In the genomic region with DNA sequence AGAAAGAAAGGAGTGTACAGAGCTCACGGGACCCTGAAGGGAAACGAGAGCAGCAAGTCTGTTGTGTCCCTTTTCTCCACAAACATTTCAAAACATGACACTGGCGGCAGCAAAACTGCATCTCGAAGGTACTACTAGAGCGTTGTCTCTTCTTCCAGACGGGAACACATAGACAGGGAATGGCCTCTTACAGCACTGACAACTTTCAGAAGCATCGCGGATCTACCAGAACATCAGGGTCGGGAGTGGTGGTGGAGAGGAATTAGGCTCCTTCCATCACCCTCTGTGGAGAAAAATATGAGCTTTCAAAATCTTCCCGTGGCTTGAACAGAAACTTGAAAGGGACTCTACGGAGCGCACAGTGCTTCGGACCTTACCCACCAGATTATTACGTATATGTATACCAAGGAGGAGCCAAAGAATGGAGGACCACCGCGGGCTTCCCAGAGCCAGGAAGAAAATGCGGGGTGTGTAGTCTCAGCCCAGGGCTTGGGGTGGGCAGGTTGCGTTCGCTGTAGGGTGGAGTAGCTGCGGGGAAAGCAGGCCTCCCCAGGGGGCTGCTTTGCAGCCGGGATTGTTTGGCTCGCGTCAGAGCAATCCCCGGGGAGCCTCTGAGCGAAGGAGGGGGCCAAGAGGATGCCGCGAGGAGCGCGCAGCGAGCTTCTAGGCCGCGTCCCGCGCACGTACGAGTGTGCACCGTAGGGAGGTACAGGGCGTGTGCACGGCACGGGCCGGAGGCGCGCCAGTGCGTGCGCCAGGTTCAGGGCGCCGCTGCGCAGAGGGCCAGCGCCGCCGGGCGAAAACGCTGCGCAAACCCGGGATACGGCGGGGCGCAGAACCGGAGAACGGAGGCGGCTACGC, we compare ENCODE assay signal across 7 mouse cellular contexts. TPM values are rescaled to one million over a fixed set of nuclear protein-coding genes. Genes with fewer than 3 reads are reported as not detected.
A peak's percentile ranks its signal among the peaks of the same experiment; 100 is the strongest.
DNase-seq lines count a peak whose midpoint lies in the region; ATAC-seq and TF ChIP-seq lines count a peak whose summit lies in the region.

A gene (plus strand): TSS at position 799 of the 861 bp plus-strand sequence.

- WGBS in hindbrain, postnatal 0 days = under 1% methylated on average over 62 of the region's 62 CpGs

- peak within 1 kb of the TSS; percentile 98 for H3K9ac ChIP-seq in hindbrain, postnatal 0 days (replicated peaks; ENCODE audit: low read length)

- no peaks in the 10 kb centered on the region for H3K9me3 ChIP-seq in hindbrain, postnatal 0 days (ENCODE audit: low read length)

- peak within 1 kb of the TSS; percentile 87 for H3K4me2 ChIP-seq in hindbrain, postnatal 0 days (ENCODE audit: low read depth, low read length)

- ATAC-seq in hindbrain, postnatal 0 days = peak; percentile 89
- ATAC-seq in megakaryocyte-erythroid progenitor cell, adult 5-6 weeks (replicated peaks; ENCODE audit: low FRiP score, low TSS enrichment, poor library complexity, severe bottlenecking) = peak; percentile 43

- H3K27ac ChIP-seq in hindbrain, postnatal 0 days = peak within 1 kb of the TSS; percentile 99

- H3K4me1 ChIP-seq in hindbrain, postnatal 0 days (ENCODE audit: insufficient read depth, low read length) = peaks cover 19% of the 10 kb centered on the region

- no peak; the same call in 1 of the 2 replicates for TF ChIP-seq CTCF in hindbrain, postnatal 0 days (IDR thresholded peaks at IDR 0.05; ENCODE audit: low read depth)

- H3K27me3 ChIP-seq in hindbrain, postnatal 0 days (ENCODE audit: insufficient read depth, low read length) = no peaks in the 10 kb centered on the region

- DNase-seq in ZHBTc4 (ENCODE audit: low read depth, low spot score) = peak; percentile 92
- DNase-seq in cerebellum, postnatal 36 days = peak; percentile 57 to 86
- DNase-seq in gastrocnemius, adult 8-10 months (ENCODE audit: low spot score in 2 of 2) = peak; percentile 48 to 73
- peak; percentile 94 for DNase-seq in hindbrain, postnatal 0 days (ENCODE audit: low spot score)
- peak; percentile 87 to 91 for DNase-seq in left cerebral cortex, postnatal 14 days (ENCODE audit: low spot score in 2 of 2)
- DNase-seq in skeletal muscle tissue, adult 2 months (ENCODE audit: low read depth, low spot score) = peak; percentile 73

- H3K36me3 ChIP-seq in hindbrain, postnatal 0 days (ENCODE audit: insufficient read depth, low read length) = no peaks in the 10 kb centered on the region

- intact Hi-C loops in left cerebral cortex, postnatal 14 days (cut with DNase I) = loop anchor here (5.0 kb wide), 3 partner anchors 171 to 261 kb away; a partner anchor contains a TSS

- peak within 1 kb of the TSS; percentile 89 for H3K4me3 ChIP-seq in hindbrain, postnatal 0 days (ENCODE audit: low read length)

RNA-seq across cellular contexts. Expression of the gene that starts here (rescaled TPM):
- 10 to 100 TPM; 17.0 to 20.8 (median 18.6) TPM for total RNA-seq in gastrocnemius, adult 8-10 months (2022)
- total RNA-seq in hindbrain, postnatal 0 days (2014; rRNA removed) = 56.4 and 64.9 TPM in 2 replicates
- polyA plus RNA-seq in hindbrain, postnatal 0 days (2015; fragmentation: Nextera tagmentation; extraction: Ambion mirVana) = 18.3 and 19.7 TPM in 2 replicates
- total RNA-seq in left cerebral cortex, postnatal 14 days (2021) = 10 to 100 TPM; 56.5 to 57.5 TPM
- 27.1 and 32.2 TPM in 2 replicates for total RNA-seq in megakaryocyte-erythroid progenitor cell, adult 5-6 weeks (2014; fragmentation: Nextera tagmentation)
- 15.8 and 18.0 TPM in 2 replicates for total RNA-seq in megakaryocyte-erythroid progenitor cell, adult 5-6 weeks (2017)

Comparison
In these comparisons a context has a peak if more than half of its experiments do, and no peak if none do; other contexts are left out.
1. Peak in every context shown above with its lines: DNase-seq, ATAC-seq, H3K4me3 ChIP-seq and H3K27ac ChIP-seq.